Mouse (Mus musculus) urinary bladder, postnatal 25 days (tissue): ENCODE results near the gene Gmnn.
"Not testable (repeated sequence)": the region's sequence is repeated elsewhere in the genome, so short reads cannot be mapped to it uniquely, and the experiment has no call there.

Experiments used
- DNase-seq: peaks from one replicate; pipeline ENCODE4 v3.0.0; 2022; ENCODE audit warnings: low spot score

Gene Gmnn

GRCm38 (mm10) chr13:24761403-24762227 is at the start of gene Gmnn:
TSS of gene Gmnn (minus strand) at chr13:24761923.
- peak; percentile 86 for DNase-seq

- no peak for DNase-seq
Measured at GRCm38 (mm10) chr13:24806079-24806478, 44.4 kb upstream of the Gmnn start.

- DNase-seq, result no peak
Measured at GRCm38 (mm10) chr13:24803196-24803595, 41.5 kb upstream of the Gmnn start.

GRCm38 (mm10) chr13:24802131-24802691 is 40.5 kb upstream of the Gmnn start:
- DNase-seq, result peak; percentile 23

- DNase-seq, result peak; percentile 44
Measured at GRCm38 (mm10) chr13:24801308-24801921, 39.7 kb upstream of the Gmnn start, which contains the start of gene BC005537. TSS of gene BC005537 (plus strand) at chr13:24801657.

- DNase-seq, result peak; percentile 95
Measured at GRCm38 (mm10) chr13:24800674-24801307, 39.1 kb upstream of the Gmnn start.

- peak; percentile 33 for DNase-seq
Measured at GRCm38 (mm10) chr13:24799925-24800673, 38.4 kb upstream of the Gmnn start.

GRCm38 (mm10) chr13:24799378-24799777 is 37.7 kb upstream of the Gmnn start:
- DNase-seq, result no peak

GRCm38 (mm10) chr13:24798686-24799085 is 37.0 kb upstream of the Gmnn start:
- no peak for DNase-seq

- DNase-seq, result no peak
Measured at GRCm38 (mm10) chr13:24792411-24793045, 30.8 kb upstream of the Gmnn start.

- no peak for DNase-seq
Measured at GRCm38 (mm10) chr13:24791349-24791748, 29.6 kb upstream of the Gmnn start.

GRCm38 (mm10) chr13:24787477-24787876 is 25.8 kb upstream of the Gmnn start:
- no peak for DNase-seq

GRCm38 (mm10) chr13:24786014-24786490 is 24.3 kb upstream of the Gmnn start:
- DNase-seq, result no peak

GRCm38 (mm10) chr13:24781916-24782315 is 20.2 kb upstream of the Gmnn start:
- no peak for DNase-seq

- DNase-seq, result no peak
Measured at GRCm38 (mm10) chr13:24778706-24779380, 17.1 kb upstream of the Gmnn start.

GRCm38 (mm10) chr13:24778026-24778425 is 16.3 kb upstream of the Gmnn start:
- DNase-seq, result no peak

- DNase-seq, result peak; percentile 23
Measured at GRCm38 (mm10) chr13:24776146-24776844, 14.6 kb upstream of the Gmnn start.

- DNase-seq, result not testable (repeated sequence)
Measured at GRCm38 (mm10) chr13:24771482-24771881, 9.8 kb upstream of the Gmnn start.

GRCm38 (mm10) chr13:24767809-24768208 is 6.1 kb upstream of the Gmnn start:
- not testable (repeated sequence) for DNase-seq

- no peak for DNase-seq
Measured at GRCm38 (mm10) chr13:24762254-24762653, 531 bp upstream of the Gmnn start.
